Mouse (Mus musculus): ENCODE measurements at regions not wholly inside any gene's neighbourhood (a gene's known extent, or its start where the extent isn't known, plus 50 kb on each side); places are given as distances from the start of the nearest gene placed in this dataset.
A peak's percentile ranks its signal among the peaks of the same experiment; 100 is the strongest.

GRCm38 (mm10) chr17:84107946-84108686, 79.6 kb downstream of the Zfp36l2 start:
- DNase-seq (ENCODE audit: low spot score), result no peak

DNA sequence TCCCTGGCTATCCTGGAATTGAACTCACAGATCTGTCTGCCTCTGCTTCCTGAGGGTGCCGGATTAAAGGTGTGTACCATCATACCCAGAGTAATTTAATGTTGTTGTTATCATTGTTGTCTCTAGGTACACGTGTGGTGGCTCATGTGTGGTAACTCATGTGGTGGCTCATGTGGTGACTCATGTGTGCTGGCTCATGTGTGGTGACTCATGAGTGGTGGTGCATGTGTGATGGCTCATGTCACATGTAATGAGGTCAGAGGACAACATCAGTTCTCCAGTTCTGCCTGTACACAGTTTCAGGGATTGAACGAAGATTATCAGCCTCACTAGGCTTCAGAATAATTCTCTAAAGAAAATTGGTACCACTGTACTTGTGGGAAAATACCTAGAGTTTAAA, 80.2 kb downstream of the Zfp36l2 start:
- DNase-seq (ENCODE audit: low spot score), result no peak

DNA sequence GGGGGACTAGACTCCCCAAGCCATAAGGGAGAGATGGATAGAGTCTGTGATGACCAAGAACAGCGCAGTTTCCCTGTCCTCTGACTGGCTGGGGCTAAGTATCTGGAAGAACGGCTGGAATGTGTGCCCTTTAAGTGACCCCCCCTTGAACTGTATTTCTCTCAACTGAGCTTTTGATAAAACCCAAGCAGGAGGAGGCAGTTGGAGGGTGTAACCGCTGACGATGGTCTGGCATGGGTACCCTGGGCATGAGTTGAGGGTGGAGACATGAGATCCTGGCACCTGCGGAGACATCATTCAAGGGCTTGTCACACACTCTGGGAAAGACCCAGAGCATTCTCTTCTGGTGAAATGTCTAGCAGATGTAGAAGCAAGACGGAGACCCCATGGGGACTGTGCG, 83.5 kb downstream of the Zfp36l2 start:
- DNase-seq (ENCODE audit: low spot score), result no peak

GRCm38 (mm10) chr17:84103344-84103743, 84.4 kb downstream of the Zfp36l2 start:
- no peak for DNase-seq (ENCODE audit: low spot score)

DNA sequence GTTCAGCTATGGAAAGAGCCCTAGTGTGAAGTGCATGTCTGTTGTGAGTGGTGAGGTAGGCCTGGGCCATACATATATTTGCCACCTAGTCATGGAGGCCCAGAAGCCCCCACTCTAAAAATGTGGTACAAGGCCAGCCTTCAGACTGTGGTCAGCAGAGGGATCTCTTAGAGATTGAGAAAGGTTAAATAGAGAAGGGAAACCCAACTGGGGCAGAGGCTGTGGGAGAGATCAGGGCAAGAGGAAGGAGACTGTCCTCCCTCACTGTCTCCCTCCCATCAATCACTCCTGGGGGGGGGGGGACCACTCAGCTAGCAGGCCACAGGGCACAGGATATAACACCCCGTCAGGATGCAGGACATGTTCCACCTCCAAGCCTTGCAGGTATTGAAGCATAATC, 86.1 kb downstream of the Zfp36l2 start:
- no peak for DNase-seq (ENCODE audit: low spot score)

DNA sequence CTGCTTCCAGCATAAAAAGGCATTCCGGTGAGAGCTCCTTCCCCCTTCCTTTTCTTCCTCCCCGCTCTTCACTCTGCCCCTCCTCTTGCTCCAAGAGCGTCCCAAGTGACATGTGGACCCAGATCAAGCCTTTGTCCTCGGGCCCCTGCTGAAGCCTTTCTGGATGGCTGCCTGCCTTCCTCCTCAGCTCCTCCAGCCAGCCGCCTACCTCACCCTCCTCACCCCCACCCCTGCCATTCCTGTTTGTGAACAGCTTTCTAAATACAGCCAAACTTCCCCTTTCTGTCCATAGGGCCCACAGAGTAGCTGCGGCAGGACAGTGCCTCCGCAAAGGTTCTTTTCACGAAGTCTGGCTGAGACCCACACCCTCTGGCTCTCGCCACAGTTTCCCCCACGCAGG, 87.2 kb downstream of the Zfp36l2 start:
- DNase-seq (ENCODE audit: low spot score), result no peak

GRCm38 (mm10) chr17:84099737-84100136, 88.0 kb downstream of the Zfp36l2 start:
- DNase-seq (ENCODE audit: low spot score), result no peak

- DNase-seq (ENCODE audit: low spot score), result no peak
Measured at GRCm38 (mm10) chr17:84097871-84098430, 89.8 kb downstream of the Zfp36l2 start.

GRCm38 (mm10) chr17:84097286-84097685, 90.5 kb downstream of the Zfp36l2 start:
- DNase-seq (ENCODE audit: low spot score), result no peak

DNA sequence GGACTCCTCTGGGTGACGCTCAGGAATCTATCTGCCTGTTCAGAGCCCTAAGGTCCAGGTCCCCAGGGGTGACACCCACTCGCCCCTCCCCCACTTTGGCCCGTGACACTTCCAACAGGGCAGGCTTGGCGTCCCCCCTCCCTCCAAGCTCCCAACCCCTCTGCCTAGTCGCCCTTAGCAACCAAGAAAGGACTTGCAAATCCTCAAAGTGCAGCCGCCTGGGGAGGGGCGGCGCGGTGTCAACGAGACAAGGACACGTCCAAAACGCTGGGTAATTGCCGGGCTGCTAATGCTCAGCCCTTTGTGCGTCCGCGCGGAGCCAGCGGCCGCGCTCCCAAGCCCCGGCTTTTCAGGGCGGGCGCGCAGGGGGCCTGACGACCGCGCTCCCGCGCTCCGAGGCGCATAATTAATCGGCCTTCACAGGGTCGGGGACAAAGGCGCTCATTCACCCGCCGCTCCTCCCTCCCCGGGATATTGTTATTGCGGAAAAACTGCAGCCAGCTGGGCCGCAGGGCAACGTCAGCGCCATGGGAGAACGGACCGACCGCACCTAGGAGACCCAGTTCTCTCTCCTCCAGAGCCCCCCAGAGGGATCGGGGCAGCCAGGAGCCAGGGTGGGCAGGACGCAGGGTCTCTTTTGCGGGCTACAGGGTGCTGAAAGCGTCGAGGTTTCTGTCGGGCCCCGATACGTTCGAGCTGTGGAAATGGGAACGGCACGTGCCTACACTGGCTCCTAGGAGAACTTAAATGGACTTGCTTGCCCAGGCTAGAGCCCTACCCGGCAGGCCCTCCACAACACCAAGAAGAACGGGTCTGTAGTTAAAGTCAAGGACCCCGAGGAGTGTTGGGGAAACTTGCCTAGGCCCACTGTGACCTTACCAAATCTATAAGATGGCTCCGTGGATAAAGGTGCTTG, 91.1 kb downstream of the Zfp36l2 start:
- DNase-seq (ENCODE audit: low spot score), result peak; percentile 56

- no peak for DNase-seq (ENCODE audit: low spot score)
Measured at GRCm38 (mm10) chr17:84095829-84096228, 91.9 kb downstream of the Zfp36l2 start.

GRCm38 (mm10) chr17:84095089-84095488, 92.7 kb downstream of the Zfp36l2 start:
- no peak for DNase-seq (ENCODE audit: low spot score)

DNA sequence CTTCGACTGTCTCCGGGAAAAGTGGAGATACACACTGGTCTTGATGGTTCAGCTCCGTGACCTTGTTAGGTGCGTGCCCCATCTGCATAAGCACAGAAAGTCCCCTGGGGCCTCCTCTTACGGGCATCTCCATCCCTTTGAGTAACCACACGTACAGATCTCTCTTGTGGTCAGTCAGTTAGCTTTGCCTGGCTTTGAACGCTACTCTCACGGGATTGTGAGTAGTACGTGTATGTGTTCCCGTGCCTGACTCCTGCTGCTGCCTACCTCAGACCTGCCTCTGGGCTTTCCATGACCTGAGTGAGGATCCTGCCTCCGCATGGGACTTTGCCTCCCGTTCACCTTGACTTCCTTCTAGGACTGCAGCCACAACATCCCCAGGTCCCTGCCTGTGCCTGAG, 101.4 kb downstream of the Zfp36l2 start:
- DNase-seq (ENCODE audit: low spot score), result no peak

- peak; percentile 45 for DNase-seq (ENCODE audit: low spot score)
Measured at GRCm38 (mm10) chr17:84085721-84086120, 102.0 kb downstream of the Zfp36l2 start.

- DNase-seq (ENCODE audit: low spot score), result no peak
Measured at GRCm38 (mm10) chr17:84085232-84085631, 102.5 kb downstream of the Zfp36l2 start.

DNA sequence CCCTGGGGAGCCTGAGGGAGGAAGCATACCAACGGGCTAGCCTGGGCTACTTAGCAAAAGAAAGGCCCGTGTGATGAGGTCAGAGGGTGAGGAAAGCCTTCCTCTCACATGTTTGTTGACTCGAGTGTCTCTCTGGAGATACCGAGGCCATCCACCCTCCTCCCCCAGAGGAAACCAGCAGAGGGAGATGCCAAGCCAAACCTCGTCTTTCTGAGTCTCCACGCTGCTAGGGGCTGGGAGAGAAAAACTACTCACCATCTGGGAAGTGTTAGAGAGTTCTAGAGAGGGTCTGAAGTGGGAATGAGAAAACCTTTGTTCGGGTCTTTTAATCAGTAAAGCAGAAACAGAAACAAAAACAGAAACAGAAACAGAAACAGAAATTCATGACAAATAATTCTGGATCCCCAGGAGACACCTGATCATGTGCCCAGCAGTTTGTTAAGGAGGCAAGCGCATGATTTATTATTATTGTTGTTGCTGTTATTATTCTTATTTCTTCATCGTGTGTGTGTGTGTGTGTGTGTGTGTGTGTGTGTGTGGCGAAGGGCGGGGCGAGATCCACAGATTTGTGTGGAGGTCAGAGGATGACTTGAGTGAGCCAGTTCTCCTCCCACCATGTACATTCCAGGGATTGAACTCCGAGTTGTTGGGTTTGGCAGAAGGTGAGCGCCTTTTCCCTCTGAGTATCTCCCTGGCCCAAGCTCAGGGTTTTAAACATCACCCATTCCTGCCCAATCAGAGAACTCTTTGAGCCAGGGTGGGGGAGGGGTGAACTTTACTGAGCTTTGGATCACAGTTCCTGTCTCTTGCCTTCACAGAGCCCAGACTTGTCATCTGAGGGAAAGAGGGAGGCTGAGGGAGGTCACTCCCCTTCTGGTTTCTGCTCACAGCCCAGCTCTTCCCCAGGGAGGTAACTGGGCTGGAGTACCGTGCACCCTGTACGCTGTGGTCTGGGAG, 104.2 kb downstream of the Zfp36l2 start:
- DNase-seq (ENCODE audit: low spot score), result no peak

- DNase-seq (ENCODE audit: low spot score), result no peak
Measured at GRCm38 (mm10) chr17:84082571-84082970, 105.2 kb downstream of the Zfp36l2 start.

GRCm38 (mm10) chr17:84081751-84082352, 105.9 kb downstream of the Zfp36l2 start:
- peak; percentile 69 for DNase-seq (ENCODE audit: low spot score)

DNA sequence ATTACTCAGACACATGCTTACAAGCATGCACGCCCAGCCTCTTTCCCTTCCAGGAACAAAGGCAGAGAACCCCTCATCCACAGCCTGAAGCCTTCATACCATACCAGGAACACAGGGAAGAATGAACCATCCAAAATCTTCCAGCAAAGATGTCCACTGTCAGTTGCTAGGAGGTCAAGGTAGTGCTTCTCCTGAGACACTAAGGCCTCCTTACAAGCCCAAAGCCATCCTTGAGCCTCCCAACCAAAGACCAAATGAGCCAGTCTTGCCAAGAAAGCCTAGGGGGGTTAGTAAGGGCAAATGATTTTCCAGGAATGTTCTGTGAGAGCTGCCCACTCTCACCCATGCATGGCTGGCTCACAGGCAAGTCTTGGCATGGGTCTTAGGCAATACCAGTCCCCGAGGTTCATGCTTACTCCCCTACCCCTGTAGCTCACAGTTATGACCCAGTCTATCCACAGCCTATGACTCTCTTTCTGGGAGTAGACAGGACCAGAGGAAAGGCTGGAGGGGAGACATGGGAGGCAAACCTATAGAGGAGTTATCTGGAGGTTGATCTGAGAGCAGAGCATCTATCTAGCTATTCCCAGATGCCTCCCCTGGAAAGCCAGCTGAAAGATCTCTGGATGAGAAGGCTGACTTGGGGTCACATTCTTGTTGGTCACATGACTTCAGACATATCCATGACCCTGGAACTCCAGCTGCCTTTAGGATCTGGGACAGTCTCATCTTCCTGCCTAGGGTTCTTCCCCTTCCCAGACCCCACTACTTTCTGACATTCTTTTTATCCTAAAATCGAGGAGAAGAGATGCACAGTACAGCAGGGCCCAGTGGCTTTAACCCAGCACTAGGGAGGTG, 112.4 kb downstream of the Zfp36l2 start:
- no peak for DNase-seq (ENCODE audit: low spot score)

Measured in yolk sac, embryonic 10.5 days (tissue).